Mouse (Mus musculus): ENCODE data around the gene A730049H05Rik.
A peak's percentile ranks its signal among the peaks of the same experiment; 100 is the strongest.

The A730049H05Rik gene

GRCm38 (mm10) chr6:92829148-92829547, 12.9 kb downstream of the A730049H05Rik start:
- no peak for DNase-seq (ENCODE audit: low spot score)

GRCm38 (mm10) chr6:92831106-92831505, 14.8 kb downstream of the A730049H05Rik start:
- no peak for DNase-seq (ENCODE audit: low spot score)

GRCm38 (mm10) chr6:92842000-92842399, 25.7 kb downstream of the A730049H05Rik start:
- no peak for DNase-seq (ENCODE audit: low spot score)

- DNase-seq (ENCODE audit: low spot score) = no peak
Measured at GRCm38 (mm10) chr6:92843474-92843873, 27.2 kb downstream of the A730049H05Rik start.

- DNase-seq (ENCODE audit: low spot score) = no peak
Measured at GRCm38 (mm10) chr6:92845898-92846297, 29.6 kb downstream of the A730049H05Rik start.

GRCm38 (mm10) chr6:92846614-92847013, 30.3 kb downstream of the A730049H05Rik start:
- no peak for DNase-seq (ENCODE audit: low spot score)

- DNase-seq (ENCODE audit: low spot score) = no peak
Measured at GRCm38 (mm10) chr6:92849208-92849607, 32.9 kb downstream of the A730049H05Rik start.

GRCm38 (mm10) chr6:92850250-92850649, 34.0 kb downstream of the A730049H05Rik start:
- no peak for DNase-seq (ENCODE audit: low spot score)

- no peak for DNase-seq (ENCODE audit: low spot score)
Measured at GRCm38 (mm10) chr6:92854873-92855272, 38.6 kb downstream of the A730049H05Rik start.

GRCm38 (mm10) chr6:92857761-92858160, 41.5 kb downstream of the A730049H05Rik start:
- no peak for DNase-seq (ENCODE audit: low spot score)

GRCm38 (mm10) chr6:92858721-92859510, 42.6 kb downstream of the A730049H05Rik start:
- DNase-seq (ENCODE audit: low spot score) = no peak

GRCm38 (mm10) chr6:92860285-92860912, 44.1 kb downstream of the A730049H05Rik start:
- no peak for DNase-seq (ENCODE audit: low spot score)

GRCm38 (mm10) chr6:92862599-92862998, 46.3 kb downstream of the A730049H05Rik start:
- no peak for DNase-seq (ENCODE audit: low spot score)

- DNase-seq (ENCODE audit: low spot score) = no peak
Measured at GRCm38 (mm10) chr6:92869089-92869581, 52.9 kb downstream of the A730049H05Rik start, which contains the start of gene Gm15737. Gene Gm15737 (plus strand): TSS chr6:92869357.

- DNase-seq (ENCODE audit: low spot score) = peak; percentile 15
Measured at GRCm38 (mm10) chr6:92869582-92870219, 53.4 kb downstream of the A730049H05Rik start.

- DNase-seq (ENCODE audit: low spot score) = no peak
Measured at GRCm38 (mm10) chr6:92871813-92872212, 55.5 kb downstream of the A730049H05Rik start.

GRCm38 (mm10) chr6:92872766-92873165, 56.5 kb downstream of the A730049H05Rik start:
- no peak for DNase-seq (ENCODE audit: low spot score)

GRCm38 (mm10) chr6:92874854-92875253, 58.6 kb downstream of the A730049H05Rik start:
- no peak for DNase-seq (ENCODE audit: low spot score)

GRCm38 (mm10) chr6:92875340-92875739, 59.1 kb downstream of the A730049H05Rik start:
- DNase-seq (ENCODE audit: low spot score) = no peak

GRCm38 (mm10) chr6:92876121-92876520, 59.8 kb downstream of the A730049H05Rik start:
- DNase-seq (ENCODE audit: low spot score) = no peak

GRCm38 (mm10) chr6:92877236-92877635, 61.0 kb downstream of the A730049H05Rik start:
- no peak for DNase-seq (ENCODE audit: low spot score)

- DNase-seq (ENCODE audit: low spot score) = no peak
Measured at GRCm38 (mm10) chr6:92878771-92879170, 62.5 kb downstream of the A730049H05Rik start.
